Mouse (Mus musculus) embryonic fibroblast, embryonic 13.5 days (primary cell): ENCODE results near the gene Slc26a5.

Experiments
- CTCF ChIP-seq: IDR thresholded peaks from 2 replicates; pipeline ENCODE4 v1.5.1; 2011; ENCODE audit warnings: mild to moderate bottlenecking, control low read depth, low read length, moderate library complexity, borderline replicate concordance; ENCODE audit not compliant: insufficient read depth
- POLR2A ChIP-seq: IDR thresholded peaks from 2 replicates; pipeline ENCODE4 v1.6.1; 2011; ENCODE audit warnings: low read depth, mild to moderate bottlenecking, control low read depth, low read length, moderate library complexity

- TF ChIP-seq CTCF (no peak), POLR2A (no peak)
These were observed 33.6 kb downstream of the Slc26a5 start for GRCm38 (mm10) chr5:21831761-21832160.
